Mouse (Mus musculus) spleen, postnatal 4 days (tissue): Measurements from ENCODE around the gene Teddm3.
"Not testable (repeated sequence)": the region's sequence is repeated elsewhere in the genome, so short reads cannot be mapped to it uniquely, and the experiment has no call there.

Experiments used
- DNase-seq, 2 experiments: peaks; one replicate each; pipeline ENCODE4 v3.0.0; 2022; ENCODE audit warnings: low spot score in 2 of 2

Gene Teddm3

GRCm38 (mm10) chr16:21153900-21154299 is at the start of gene Teddm3:
Gene Teddm3, minus strand, starts transcription at chr16:21154000.
- not testable (repeated sequence) for DNase-seq

- no peak for DNase-seq
Measured at GRCm38 (mm10) chr16:21202731-21203130, 48.9 kb upstream of the Teddm3 start.

DNA sequence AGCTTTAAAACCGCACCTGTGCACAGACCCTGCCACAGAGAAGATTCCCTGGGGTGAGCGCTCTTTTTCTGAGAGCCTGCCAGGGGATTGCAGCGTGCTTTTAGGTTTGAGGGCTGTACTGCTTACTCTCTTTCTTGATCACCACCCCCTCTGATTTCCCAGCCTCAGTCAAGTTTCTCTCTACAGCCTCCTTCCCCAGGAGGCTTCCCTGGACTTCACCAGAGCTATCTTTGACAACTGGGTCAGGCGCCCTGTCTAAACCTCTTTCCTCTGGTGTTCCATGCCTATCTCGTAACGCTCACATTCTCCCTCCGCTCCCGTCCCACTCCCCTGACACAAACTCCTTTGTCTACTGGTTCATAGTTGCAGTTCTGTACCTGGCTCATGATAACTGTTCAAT is 45.6 kb upstream of the Teddm3 start:
- DNase-seq, result no peak

DNA sequence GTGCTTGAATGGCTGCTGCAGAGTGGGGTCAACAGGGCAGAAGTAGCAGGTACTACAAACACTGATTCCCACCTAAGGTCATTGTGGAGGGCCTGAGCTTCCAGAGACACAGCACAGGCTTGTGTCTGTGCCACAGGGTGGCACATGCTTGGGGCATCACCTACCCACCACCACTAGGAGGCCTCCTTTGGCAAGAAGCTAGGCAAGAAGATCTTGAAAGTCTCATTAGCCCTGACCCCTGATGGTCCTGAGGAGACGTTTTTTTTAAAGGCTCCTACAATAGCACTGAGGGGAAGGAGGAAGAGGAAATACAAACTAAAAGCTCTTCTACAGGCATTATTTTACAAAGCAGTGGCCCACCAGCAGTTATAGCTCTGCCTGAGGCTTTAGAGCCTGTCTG is 44.7 kb upstream of the Teddm3 start:
- DNase-seq, result no peak

- DNase-seq, result no peak
Measured at GRCm38 (mm10) chr16:21198006-21198405, 44.2 kb upstream of the Teddm3 start.

DNA sequence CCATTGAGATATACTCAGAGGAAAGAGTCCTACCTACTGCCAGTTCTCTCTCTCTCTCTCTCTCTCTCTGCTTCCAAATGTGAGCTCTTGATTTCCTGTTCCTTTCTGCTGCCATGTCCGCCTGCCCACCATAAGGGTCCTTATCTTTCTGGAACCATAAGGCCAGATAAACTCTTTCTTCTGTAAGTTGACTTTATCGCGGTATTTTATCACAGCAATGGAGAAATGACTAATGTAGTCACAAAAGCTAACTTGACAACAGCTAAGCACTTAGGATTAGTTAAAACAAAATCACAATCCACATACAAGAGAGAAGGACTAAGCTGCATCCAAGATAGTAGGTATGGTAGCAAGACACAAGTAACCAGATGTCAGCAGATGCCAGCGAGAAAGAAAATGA is 43.7 kb upstream of the Teddm3 start:
- no peak for DNase-seq

DNA sequence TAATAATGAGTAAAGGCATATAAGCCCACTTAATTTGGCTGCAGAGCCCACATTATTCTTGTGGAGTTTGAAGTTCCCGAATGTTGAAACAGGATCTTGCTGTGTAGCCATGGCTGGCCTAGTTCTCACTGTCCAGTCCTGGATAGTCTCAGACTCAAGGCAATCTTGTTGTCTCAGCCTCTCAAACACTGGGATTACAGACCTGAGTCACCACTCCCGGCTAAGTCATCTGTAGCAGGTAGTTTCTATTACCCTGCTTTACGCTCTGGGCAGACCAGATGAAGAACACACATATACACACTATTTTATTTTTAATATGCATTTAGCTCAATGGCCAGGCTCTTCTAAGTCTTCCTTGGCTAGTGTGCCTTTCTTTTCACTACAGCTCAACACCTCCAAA is 42.8 kb upstream of the Teddm3 start:
- DNase-seq, result no peak

- no peak for DNase-seq
Measured at GRCm38 (mm10) chr16:21195260-21195866, 41.6 kb upstream of the Teddm3 start.

DNA sequence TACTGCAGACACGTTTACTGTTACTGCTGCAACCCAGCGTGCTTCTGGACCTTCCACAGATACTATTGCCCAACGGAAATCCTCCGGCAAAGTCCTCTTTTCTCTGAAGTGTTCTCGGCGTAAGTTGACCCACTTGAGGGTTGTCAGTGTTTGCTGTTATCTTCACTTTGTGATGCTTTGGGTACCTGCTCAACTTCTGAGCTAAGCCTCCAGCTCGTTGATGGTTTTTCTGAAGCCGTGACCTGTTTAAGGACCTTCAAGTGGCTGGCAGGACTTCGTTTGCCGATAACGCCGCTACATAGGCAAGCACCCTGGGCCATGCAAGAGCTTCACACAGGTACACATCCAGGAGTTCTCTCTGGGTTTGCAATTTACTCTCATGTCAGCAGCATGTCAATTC is 40.4 kb upstream of the Teddm3 start:
- no peak for DNase-seq

DNA sequence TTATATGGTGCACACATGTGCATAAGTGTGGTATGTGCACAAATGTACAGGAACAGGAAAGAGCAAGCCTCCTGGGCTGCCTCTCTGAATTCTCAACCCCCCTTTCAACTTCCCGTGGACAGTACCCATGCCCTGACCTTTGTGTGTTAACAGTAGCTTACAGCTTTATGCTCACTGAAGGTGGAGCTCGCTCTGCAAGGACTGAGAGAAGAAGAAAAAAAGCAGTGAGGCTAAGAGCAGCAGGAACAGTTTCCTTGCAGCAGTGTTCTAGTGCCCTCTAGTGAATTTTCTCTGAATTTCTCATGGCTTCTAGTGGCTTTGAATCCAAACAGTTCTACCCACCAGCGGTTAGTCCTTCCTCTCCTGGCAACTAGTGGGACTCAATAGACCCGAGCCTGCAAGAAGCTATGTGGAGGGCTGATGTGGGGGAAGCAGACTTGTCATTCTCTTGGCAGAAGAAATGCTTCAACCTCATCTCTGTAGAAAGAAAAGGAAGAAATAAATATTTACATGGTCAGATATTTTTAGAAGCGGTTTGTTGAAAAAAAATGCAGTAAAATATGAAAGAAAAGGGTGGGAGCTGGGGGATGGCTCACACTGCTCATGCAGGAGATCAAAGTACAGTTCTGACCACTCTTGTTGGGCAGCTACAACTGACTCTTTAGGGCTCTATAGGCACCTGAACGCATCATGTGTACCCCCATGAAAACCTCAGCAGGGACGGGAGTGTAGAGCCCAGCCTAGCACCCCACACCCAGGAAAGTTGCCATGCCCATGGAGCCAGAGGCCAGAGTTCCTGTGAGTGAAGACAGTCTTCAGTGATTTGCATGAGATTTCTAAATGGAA is 38.9 kb upstream of the Teddm3 start:
- DNase-seq, result no peak

DNA sequence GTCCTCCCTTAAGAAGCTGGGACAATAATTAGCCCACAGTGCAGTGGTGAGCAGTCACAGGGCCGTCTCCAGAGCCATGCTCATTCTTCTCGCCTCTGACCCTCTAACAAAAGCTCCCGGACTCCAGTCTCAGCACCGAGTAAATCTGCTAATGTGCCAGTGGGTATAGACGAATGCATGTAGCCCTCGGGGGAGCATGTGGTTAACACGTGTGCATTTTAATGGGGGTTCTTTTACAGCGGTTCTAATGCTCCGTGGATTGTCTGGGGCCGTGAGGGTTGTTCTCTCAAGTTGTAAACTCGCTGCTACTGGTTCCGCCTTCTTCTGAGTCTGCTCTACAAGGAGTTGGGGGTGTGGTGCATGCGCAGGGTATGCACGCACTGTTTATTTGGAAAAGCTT is 37.8 kb upstream of the Teddm3 start:
- no peak for DNase-seq

DNA sequence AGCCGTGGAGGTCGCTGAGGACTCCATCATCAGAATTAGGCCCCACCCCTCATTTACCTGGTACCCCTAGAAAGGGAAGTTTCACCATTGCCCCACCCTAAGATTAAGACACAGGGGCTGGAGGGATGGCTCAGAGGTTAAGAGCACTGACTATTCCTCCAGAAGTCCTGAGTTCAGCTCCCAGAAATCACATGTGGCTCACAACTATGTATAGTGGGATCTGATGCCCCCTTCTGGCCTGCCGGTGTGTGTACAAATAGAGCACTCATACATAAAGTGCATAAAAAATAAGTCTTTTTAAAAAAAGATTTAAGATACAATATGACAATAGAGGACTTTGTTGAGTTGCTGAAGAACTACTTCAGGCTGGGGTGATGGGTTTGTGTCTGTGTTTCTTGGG is 34.5 kb upstream of the Teddm3 start:
- DNase-seq, result no peak

- DNase-seq, result no peak
Measured at GRCm38 (mm10) chr16:21187568-21187967, 33.8 kb upstream of the Teddm3 start.

- DNase-seq, result no peak
Measured at GRCm38 (mm10) chr16:21184697-21185096, 30.9 kb upstream of the Teddm3 start.

- no peak for DNase-seq
Measured at GRCm38 (mm10) chr16:21182108-21182507, 28.3 kb upstream of the Teddm3 start.

- no peak for DNase-seq
Measured at GRCm38 (mm10) chr16:21175236-21175635, 21.4 kb upstream of the Teddm3 start.

DNA sequence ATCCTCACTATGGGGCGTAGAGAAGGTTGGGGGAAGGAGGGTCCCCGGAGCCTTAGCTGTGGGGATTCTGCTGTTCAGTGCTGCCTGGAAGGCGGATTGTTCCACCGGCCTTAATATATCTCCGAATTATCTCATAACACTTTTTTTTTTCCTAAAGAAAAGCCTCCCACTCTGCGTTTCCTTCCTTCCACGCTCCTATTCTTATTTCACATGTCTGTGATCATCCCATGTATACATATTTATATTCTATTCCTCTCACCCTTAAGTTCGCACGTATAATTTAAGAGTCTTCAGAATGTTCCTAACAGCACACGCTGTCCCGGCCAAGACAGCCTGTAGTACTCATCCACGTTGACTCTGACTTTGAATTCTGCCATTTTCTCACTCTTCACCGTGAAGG is 14.9 kb upstream of the Teddm3 start:
- no peak for DNase-seq

DNA sequence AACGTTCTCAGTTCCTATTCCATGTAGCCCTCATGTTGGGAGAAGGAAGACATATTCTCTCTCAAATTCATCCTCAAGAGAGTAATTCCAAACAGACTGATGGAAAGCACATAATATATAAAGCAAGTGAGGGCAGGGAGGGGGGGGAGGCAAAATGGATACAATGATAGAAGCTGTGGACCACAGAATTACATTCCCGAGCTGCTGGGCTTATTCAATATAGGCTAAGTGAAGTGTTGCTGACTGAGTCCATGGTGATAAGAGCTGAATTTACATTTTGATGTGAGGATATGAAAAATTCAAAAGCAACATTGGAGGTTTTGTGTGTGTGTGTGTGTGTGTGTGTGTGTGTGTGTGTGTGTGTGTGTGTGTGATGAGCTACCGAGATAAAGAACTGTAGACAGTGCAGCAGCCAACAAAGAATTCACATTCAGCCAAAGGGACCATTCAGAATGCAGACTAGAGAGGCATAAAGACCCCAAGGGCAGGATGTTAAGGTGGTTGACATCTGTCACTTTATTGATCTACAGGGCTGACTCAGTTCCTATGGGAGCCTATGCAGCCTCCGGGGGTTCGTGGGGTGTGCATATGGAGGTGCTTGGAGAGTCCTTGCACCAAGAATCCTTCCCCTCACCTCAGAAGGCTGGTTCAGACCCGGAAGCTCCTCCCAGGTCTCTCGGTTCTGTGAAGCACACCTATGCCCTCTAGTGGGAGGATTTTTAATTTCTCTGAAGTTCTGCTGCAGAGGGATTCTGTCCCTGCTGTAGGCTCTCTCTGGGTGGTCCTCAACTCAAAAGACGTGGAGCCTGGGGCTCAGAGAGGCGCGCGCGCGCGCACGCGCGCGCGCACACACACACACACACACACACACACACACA is 11.8 kb upstream of the Teddm3 start:
- not testable (repeated sequence) for DNase-seq

GRCm38 (mm10) chr16:21163423-21163822 is 9.6 kb upstream of the Teddm3 start:
- not testable (repeated sequence) for DNase-seq

- not testable (repeated sequence) for DNase-seq
Measured at GRCm38 (mm10) chr16:21159226-21159625, 5.4 kb upstream of the Teddm3 start.

- not testable (repeated sequence) for DNase-seq
Measured at GRCm38 (mm10) chr16:21156261-21156660, 2.5 kb upstream of the Teddm3 start.
